Mouse (Mus musculus) hindbrain, embryonic 10.5 days (tissue): ENCODE measurements around the gene Xylt1. TPM values are rescaled to one million over a fixed set of nuclear protein-coding genes. Genes with fewer than 3 reads are reported as not detected.
A peak's percentile ranks its signal among the peaks of the same experiment; 100 is the strongest.

Experiments used
- DNase-seq: peaks from one replicate; pipeline ENCODE4 v3.0.0-alpha.2; 2017; ENCODE audit warnings: low spot score
- H3K27ac ChIP-seq: fragments of 300-500 bp; sonication (generic); 2 replicates; pipeline ENCODE4 v1.5.1; 2016; ENCODE audit warnings: mild to moderate bottlenecking, moderate library complexity
- H3K27me3 ChIP-seq: fragments of 300-500 bp; sonication (generic); 2 replicates; pipeline ENCODE4 v1.6.1; 2016; ENCODE audit warnings: mild to moderate bottlenecking; ENCODE audit not compliant: poor library complexity, insufficient read depth, severe bottlenecking
- H3K36me3 ChIP-seq: fragments of 300-500 bp; sonication (generic); 2 replicates; pipeline ENCODE4 v1.6.1; 2016; ENCODE audit warnings: mild to moderate bottlenecking, moderate library complexity
- H3K4me1 ChIP-seq: fragments of 300-500 bp; sonication (generic); replicated peaks from 2 replicates; pipeline ENCODE4 v1.6.1; 2016; ENCODE audit warnings: mild to moderate bottlenecking
- H3K4me3 ChIP-seq: fragments of 300-500 bp; sonication (generic); 2 replicates; pipeline ENCODE4 v1.5.1; 2016; ENCODE audit warnings: mild to moderate bottlenecking, moderate library complexity
- H3K9me3 ChIP-seq: fragments of 300-500 bp; sonication (generic); 2 replicates; pipeline ENCODE4 v1.6.1; 2016; ENCODE audit warnings: mild to moderate bottlenecking, moderate library complexity
- WGBS: fragments of 180-500 bp; shearing (Covaris S2); methylation state at CpG from one replicate; pipeline ENCODE4 v1.1.7; 2016; 5-methylcytosine and 5-hydroxymethylcytosine counted together
- polyA plus RNA-seq: library from polyadenylated mRNA; unstranded; fragments of >200 nt; fragmentation: Nextera tagmentation; extraction: Ambion mirVana; gene quantifications from 2 replicates; pipeline ENCODE4 v1.2.1, GENCODE M21; 2016

Gene Xylt1
- polyA plus RNA-seq, 1 experiment from 2014 or later: 1.4 TPM

DNA sequence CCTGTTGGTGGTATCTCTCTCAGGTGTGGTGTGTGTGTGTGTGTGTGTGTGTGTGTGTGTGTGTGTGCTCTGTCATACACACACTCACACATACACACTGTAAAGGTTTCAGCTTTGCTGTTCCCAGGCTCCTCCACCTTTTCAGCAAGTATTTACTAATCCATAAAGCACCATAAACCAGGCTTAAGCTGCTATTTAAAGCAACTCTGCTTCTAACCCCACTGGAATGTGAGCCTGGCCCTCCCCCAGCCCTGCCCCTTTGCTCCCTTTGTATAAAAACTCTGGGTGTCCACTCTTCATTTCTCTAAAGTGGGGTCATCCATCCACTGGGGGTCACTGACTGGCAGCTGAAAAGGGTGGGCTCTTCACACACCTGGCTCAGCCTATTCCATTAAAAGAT, 70.4 kb downstream of the Xylt1 start:
- Histone ChIP-seq H3K9me3 (no peaks in the 10 kb centered on the region; the same call in 1 of the 2 replicates), H3K27ac (no peak overlapping the region), H3K27me3 (no peaks in the 10 kb centered on the region), H3K36me3 (0 out of 2 replicates have a peak, but pooled peaks cover 4% of the 10 kb centered on the region), H3K4me3 (no peak overlapping the region), H3K4me1 (peaks cover 13% of the 10 kb centered on the region)
- DNase-seq: no peak

- H3K4me3 ChIP-seq: no peak overlapping the region
- no peaks in the 10 kb centered on the region; the same call in 1 of the 2 replicates for H3K9me3 ChIP-seq
- H3K4me1 ChIP-seq: peaks cover 13% of the 10 kb centered on the region
- H3K36me3 ChIP-seq: 0 out of 2 replicates have a peak, but pooled peaks cover 4% of the 10 kb centered on the region
- H3K27me3 ChIP-seq: no peaks in the 10 kb centered on the region
- WGBS: 77% methylated on average over 2 of the region's 2 CpGs
- no peak overlapping the region for H3K27ac ChIP-seq
- no peak for DNase-seq
Measured at GRCm38 (mm10) chr7:117452269-117452668, 71.5 kb downstream of the Xylt1 start.

GRCm38 (mm10) chr7:117454789-117455548, 74.2 kb downstream of the Xylt1 start:
- Histone ChIP-seq H3K9me3 (no peaks in the 10 kb centered on the region), H3K4me3 (no peak overlapping the region), H3K4me1 (peaks cover 13% of the 10 kb centered on the region), H3K27ac (no peak overlapping the region), H3K27me3 (no peaks in the 10 kb centered on the region), H3K36me3 (no peaks in the 10 kb centered on the region)
- no peak for DNase-seq
- 89% methylated on average over 11 of the region's 11 CpGs for WGBS

GRCm38 (mm10) chr7:117462196-117462935, 81.6 kb downstream of the Xylt1 start:
- peaks cover 13% of the 10 kb centered on the region for H3K4me1 ChIP-seq
- WGBS: 50% methylated on average over 7 of the region's 7 CpGs
- no peaks in the 10 kb centered on the region for H3K36me3 ChIP-seq
- peak overlapping the region; percentile 50; the same call in 1 of the 2 replicates for H3K27ac ChIP-seq
- H3K27me3 ChIP-seq: no peaks in the 10 kb centered on the region
- H3K9me3 ChIP-seq: no peaks in the 10 kb centered on the region
- DNase-seq: peak; percentile 8
- no peak overlapping the region for H3K4me3 ChIP-seq

DNA sequence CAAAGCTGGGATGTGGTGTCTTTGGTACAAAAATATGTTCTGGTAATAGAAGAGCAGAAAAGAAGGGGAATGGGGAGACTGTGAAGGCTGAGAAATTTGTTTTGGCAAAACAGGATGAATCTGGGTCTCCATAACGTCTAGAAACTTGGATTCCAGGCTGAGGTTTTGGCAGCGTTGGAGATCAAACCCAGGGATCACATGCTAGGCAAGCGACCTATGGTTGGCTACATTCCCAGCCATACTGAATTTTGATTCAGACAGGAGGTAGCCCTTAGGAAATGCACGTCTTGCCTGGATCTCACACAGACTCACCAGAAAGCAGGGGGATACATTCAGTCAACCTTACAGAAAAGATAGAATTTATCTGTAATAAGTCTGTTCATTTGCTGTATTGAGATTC, 84.2 kb downstream of the Xylt1 start:
- WGBS: 84% methylated on average over 4 of the region's 4 CpGs
- Histone ChIP-seq H3K27ac (no peak overlapping the region), H3K9me3 (no peaks in the 10 kb centered on the region), H3K4me1 (peaks cover 13% of the 10 kb centered on the region), H3K4me3 (no peak overlapping the region), H3K36me3 (no peaks in the 10 kb centered on the region), H3K27me3 (0 out of 2 replicates have a peak, but pooled peaks cover 2% of the 10 kb centered on the region)
- DNase-seq: no peak

GRCm38 (mm10) chr7:117466006-117466780, 85.4 kb downstream of the Xylt1 start:
- no peaks in the 10 kb centered on the region for H3K9me3 ChIP-seq
- DNase-seq: no peak
- 93% methylated on average over 7 of the region's 7 CpGs for WGBS
- H3K4me3 ChIP-seq: no peak overlapping the region
- no peak overlapping the region for H3K27ac ChIP-seq
- no peaks in the 10 kb centered on the region for H3K36me3 ChIP-seq
- H3K4me1 ChIP-seq: peaks cover 13% of the 10 kb centered on the region
- 0 out of 2 replicates have a peak, but pooled peaks cover 14% of the 10 kb centered on the region for H3K27me3 ChIP-seq

- DNase-seq: no peak
- H3K9me3 ChIP-seq: no peaks in the 10 kb centered on the region
- no peak overlapping the region for H3K27ac ChIP-seq
- WGBS: 82% methylated on average over 3 of the region's 3 CpGs
- no peaks in the 10 kb centered on the region for H3K36me3 ChIP-seq
- peaks cover 37% of the 10 kb centered on the region for H3K4me1 ChIP-seq
- H3K4me3 ChIP-seq: no peak overlapping the region
- H3K27me3 ChIP-seq: peaks cover 20% of the 10 kb centered on the region; the same call in 1 of the 2 replicates
Measured at GRCm38 (mm10) chr7:117470243-117470802, 89.5 kb downstream of the Xylt1 start.

DNA sequence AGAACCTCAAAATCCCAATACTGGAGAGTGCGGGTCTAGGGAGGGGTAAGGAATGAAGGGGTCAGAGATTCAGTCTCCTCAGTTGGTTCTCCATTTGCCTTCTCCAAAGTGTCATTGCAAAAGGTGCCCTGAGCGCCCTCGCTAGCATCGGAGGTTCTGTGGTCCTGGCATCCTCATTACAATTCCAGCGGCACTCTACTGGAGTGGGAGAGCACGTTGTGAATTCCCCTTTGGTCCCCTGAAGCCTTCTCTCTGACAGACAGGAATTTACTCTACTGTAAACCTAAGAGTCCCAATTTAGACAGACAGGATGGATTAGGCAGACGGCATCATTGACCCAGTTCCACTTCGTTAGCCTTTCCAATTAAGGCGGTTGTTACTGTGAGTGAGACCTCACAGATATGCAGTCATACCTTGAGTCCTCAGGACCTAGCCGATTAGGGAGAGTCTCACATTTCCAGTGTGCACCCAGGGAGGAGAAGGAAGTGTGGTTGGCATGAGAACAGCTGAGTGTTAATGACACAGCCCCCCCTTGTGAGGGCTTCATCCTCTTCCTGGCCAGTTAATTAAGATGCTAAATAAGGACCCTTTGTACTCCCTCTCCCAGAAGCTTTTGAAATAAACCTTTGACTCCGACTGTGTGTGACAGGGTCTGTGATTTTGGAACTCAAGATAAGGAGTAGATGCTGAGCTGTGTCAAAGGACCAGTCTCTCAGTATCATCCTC, 91.4 kb downstream of the Xylt1 start:
- Histone ChIP-seq H3K36me3 (no peaks in the 10 kb centered on the region), H3K9me3 (no peaks in the 10 kb centered on the region), H3K4me3 (no peak overlapping the region), H3K4me1 (peaks cover 41% of the 10 kb centered on the region), H3K27ac (peak overlapping the region; percentile 25; the same call in 1 of the 2 replicates), H3K27me3 (peaks cover 35% of the 10 kb centered on the region; the same call in 1 of the 2 replicates)
- peak; percentile 6 for DNase-seq
- 40% methylated on average over 11 of the region's 11 CpGs for WGBS

DNA sequence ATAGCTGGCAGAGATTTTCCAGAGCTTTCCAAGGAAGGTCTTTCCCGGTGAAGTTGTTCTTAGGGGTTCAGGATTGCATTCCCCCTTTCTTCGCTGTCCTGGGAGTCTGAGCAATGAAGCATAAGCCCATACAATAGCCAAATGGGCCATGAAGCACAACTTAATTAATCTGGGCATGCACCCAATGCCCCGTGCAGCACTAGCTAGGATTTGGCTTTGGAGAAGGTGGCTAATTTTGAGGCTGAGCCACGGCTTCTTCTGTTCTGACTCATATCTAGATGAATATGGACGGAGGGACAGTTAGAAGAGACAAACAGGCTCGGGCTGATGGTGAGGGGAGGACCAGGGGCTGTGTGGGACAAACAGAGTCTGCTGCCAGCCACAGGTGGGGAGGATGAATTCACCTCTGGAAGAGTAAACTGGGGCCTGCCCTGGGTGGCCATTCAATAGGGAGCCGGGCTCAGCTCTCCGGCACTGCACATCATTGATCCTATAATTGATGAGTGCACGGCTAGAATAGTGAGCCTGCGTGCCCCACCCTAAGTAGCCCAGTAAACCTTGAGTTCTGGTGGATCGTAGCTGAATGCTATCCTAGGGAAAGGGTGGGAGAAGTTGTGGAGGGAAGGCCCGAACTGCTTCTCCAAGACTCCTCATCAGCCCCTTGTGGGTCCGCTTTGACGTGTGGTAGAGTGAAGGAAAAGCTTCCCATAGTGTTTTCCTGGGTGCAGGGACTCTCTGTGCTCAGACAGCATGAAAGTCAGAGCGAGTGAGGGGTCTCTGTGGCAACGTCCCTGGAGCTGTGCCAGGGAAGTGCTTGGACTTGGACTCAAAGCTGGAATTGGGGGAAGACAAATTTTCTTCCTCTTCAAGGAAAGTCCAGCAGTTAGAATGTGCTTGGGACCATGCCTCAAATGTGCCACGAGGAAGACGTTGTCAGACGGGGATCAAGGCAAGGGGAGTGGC, 92.3 kb downstream of the Xylt1 start:
- H3K9me3 ChIP-seq: no peaks in the 10 kb centered on the region
- peaks cover 41% of the 10 kb centered on the region for H3K4me1 ChIP-seq
- peaks cover 35% of the 10 kb centered on the region; the same call in 1 of the 2 replicates for H3K27me3 ChIP-seq
- H3K36me3 ChIP-seq: no peaks in the 10 kb centered on the region
- peak overlapping the region; percentile 25 for H3K27ac ChIP-seq
- WGBS: 37% methylated on average over 19 of the region's 19 CpGs
- no peak overlapping the region for H3K4me3 ChIP-seq
- DNase-seq: peak; percentile 5

GRCm38 (mm10) chr7:117474302-117474701, 93.5 kb downstream of the Xylt1 start:
- no peaks in the 10 kb centered on the region for H3K9me3 ChIP-seq
- H3K27ac ChIP-seq: peak overlapping the region; percentile 25; the same call in 1 of the 2 replicates
- peak; percentile 65 for DNase-seq
- H3K4me1 ChIP-seq: peaks cover 42% of the 10 kb centered on the region
- peaks cover 35% of the 10 kb centered on the region; the same call in 1 of the 2 replicates for H3K27me3 ChIP-seq
- WGBS: 3% methylated on average over 2 of the region's 2 CpGs
- H3K4me3 ChIP-seq: no peak overlapping the region
- H3K36me3 ChIP-seq: no peaks in the 10 kb centered on the region

- Histone ChIP-seq H3K27me3 (peaks cover 32% of the 10 kb centered on the region; the same call in 1 of the 2 replicates), H3K9me3 (no peaks in the 10 kb centered on the region), H3K4me3 (no peak overlapping the region), H3K27ac (peak overlapping the region; percentile 35; the same call in 1 of the 2 replicates), H3K36me3 (no peaks in the 10 kb centered on the region), H3K4me1 (peaks cover 44% of the 10 kb centered on the region)
- 51% methylated on average over 4 of the region's 4 CpGs for WGBS
- no peak for DNase-seq
Measured at GRCm38 (mm10) chr7:117475106-117475505, 94.3 kb downstream of the Xylt1 start.
